Mouse (Mus musculus) heart, postnatal 0 days (tissue): ENCODE results near the gene Ttn. TPM values are rescaled to one million over a fixed set of nuclear protein-coding genes. Genes with fewer than 3 reads are reported as not detected.
A peak's percentile ranks its signal among the peaks of the same experiment; 100 is the strongest.

ENCODE experiments used
- ATAC-seq: fragments of 200-750 bp; cut with Nextera tagmentation; 2 replicates; pipeline ENCODE4 v1.8.0; 2017; ENCODE audit warnings: low read depth, moderate number of reproducible peaks, moderate library complexity; ENCODE audit not compliant: insufficient read depth
- DNase-seq: peaks from one replicate; pipeline ENCODE4 v3.0.0-alpha.2; 2016; ENCODE audit warnings: low spot score
- H3K27ac ChIP-seq: fragments of 300-500 bp; sonication (generic); 2 replicates; pipeline ENCODE4 v1.5.1; 2014; ENCODE audit warnings: low read depth, mild to moderate bottlenecking
- H3K27me3 ChIP-seq: fragments of 300-500 bp; sonication (generic); 2 replicates; pipeline ENCODE4 v1.6.1; 2014; ENCODE audit warnings: low read length, mixed read lengths; ENCODE audit not compliant: control insufficient read depth, insufficient read depth
- H3K36me3 ChIP-seq: fragments of 300-500 bp; sonication (generic); replicated peaks from 2 replicates; pipeline ENCODE4 v1.6.1; 2014; ENCODE audit warnings: low read length, mixed read lengths; ENCODE audit not compliant: control insufficient read depth, insufficient read depth
- H3K4me1 ChIP-seq: fragments of 300-500 bp; sonication (generic); 2 replicates; pipeline ENCODE4 v1.6.1; 2014; ENCODE audit warnings: antibody characterized with exemption; ENCODE audit not compliant: control insufficient read depth, insufficient read depth
- H3K4me2 ChIP-seq: fragments of 300-500 bp; sonication (generic); 2 replicates; pipeline ENCODE4 v1.6.1; 2014; ENCODE audit warnings: low read depth, mild to moderate bottlenecking, low read length, moderate library complexity
- H3K4me3 ChIP-seq: fragments of 300-500 bp; sonication (generic); 2 replicates; pipeline ENCODE4 v1.5.1; 2014; ENCODE audit warnings: low read depth, low read length
- H3K9ac ChIP-seq: fragments of 300-500 bp; sonication (generic); replicated peaks from 2 replicates; pipeline ENCODE4 v1.6.1; 2014; ENCODE audit warnings: low read depth, low read length, mixed read lengths
- H3K9me3 ChIP-seq: fragments of 300-500 bp; sonication (generic); replicated peaks from 2 replicates; pipeline ENCODE4 v1.6.1; 2016; ENCODE audit warnings: low read length; ENCODE audit not compliant: control insufficient read depth
- CTCF ChIP-seq: IDR thresholded peaks from 2 replicates; pipeline ENCODE4 v1.5.1; 2016; ENCODE audit warnings: antibody characterized with exemption, control low read depth, low read depth
- EP300 ChIP-seq: IDR thresholded peaks from 2 replicates; pipeline ENCODE4 v1.6.1; 2016; ENCODE audit warnings: antibody characterized with exemption, low read depth
- WGBS: fragments of 180-500 bp; shearing (Covaris S2); extraction: QIAGEN DNeasy Blood & Tissue Kit; methylation state at CpG from one replicate; pipeline ENCODE4 v1.1.7; 2014; 5-methylcytosine and 5-hydroxymethylcytosine counted together
- polyA plus RNA-seq: library from polyadenylated mRNA; unstranded; fragments of >200 nt; fragmentation: Nextera tagmentation; extraction: Ambion mirVana; gene quantifications from 2 replicates; pipeline ENCODE4 v1.2.1, GENCODE M21; 2015
- total RNA-seq: library from RNA; depleted of rRNA; stranded (reverse); fragments of >200 nt; gene quantifications from 2 replicates; pipeline ENCODE4 v1.2.3, GENCODE M21; 2014; ENCODE audit warnings: low replicate concordance

The Ttn gene
- total and polyA plus RNA-seq, 2 experiments from 2014 or later, result 700 to 959 TPM

GRCm38 (mm10) chr2:76672134-76672745, 310.1 kb downstream of the Ttn start:
- DNase-seq, result no peak
- H3K36me3 ChIP-seq, result no peaks in the 10 kb centered on the region
- H3K27ac ChIP-seq, result peak overlapping the region; percentile 82
- ATAC-seq, result no peak
- TF ChIP-seq EP300 (no peak), CTCF (no peak)
- H3K9ac ChIP-seq, result peak overlapping the region; percentile 60
- no peaks in the 10 kb centered on the region for H3K9me3 ChIP-seq
- WGBS, result 20% methylated on average over 9 of the region's 9 CpGs
- H3K27me3 ChIP-seq, result no peaks in the 10 kb centered on the region
- peaks cover 13% of the 10 kb centered on the region; the same call in 1 of the 2 replicates for H3K4me1 ChIP-seq
- peak overlapping the region; percentile 70 for H3K4me2 ChIP-seq
- peak overlapping the region; percentile 52 for H3K4me3 ChIP-seq

DNA sequence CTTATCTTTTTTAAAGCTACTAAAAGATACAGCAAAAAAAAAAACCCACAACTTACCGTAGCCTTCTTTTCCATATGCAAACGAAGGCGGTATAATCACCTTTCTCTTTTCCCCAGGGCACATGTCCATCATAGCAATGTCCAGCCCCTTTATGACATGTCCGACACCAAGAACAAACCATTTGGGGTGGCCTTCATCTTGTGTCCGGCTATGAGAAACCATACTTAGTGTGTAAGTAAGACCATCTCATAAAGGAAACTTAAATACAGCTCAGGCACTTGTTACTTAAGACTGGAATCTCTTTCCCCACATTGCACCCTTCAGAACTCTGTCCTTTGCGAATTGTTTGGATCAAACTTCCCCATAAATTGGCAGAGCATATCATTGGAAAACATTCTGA, 310.7 kb downstream of the Ttn start:
- no peak overlapping the region for H3K27ac ChIP-seq
- 72% methylated on average over 6 of the region's 6 CpGs for WGBS
- H3K9me3 ChIP-seq, result no peaks in the 10 kb centered on the region
- peak overlapping the region; percentile 60; the same call in 1 of the 2 replicates for H3K9ac ChIP-seq
- H3K27me3 ChIP-seq, result no peaks in the 10 kb centered on the region
- H3K4me3 ChIP-seq, result peak overlapping the region; percentile 52
- TF ChIP-seq EP300 (no peak), CTCF (no peak)
- peak overlapping the region; percentile 70 for H3K4me2 ChIP-seq
- peaks cover 13% of the 10 kb centered on the region; the same call in 1 of the 2 replicates for H3K4me1 ChIP-seq
- DNase-seq, result no peak
- ATAC-seq, result no peak
- H3K36me3 ChIP-seq, result no peaks in the 10 kb centered on the region

DNA sequence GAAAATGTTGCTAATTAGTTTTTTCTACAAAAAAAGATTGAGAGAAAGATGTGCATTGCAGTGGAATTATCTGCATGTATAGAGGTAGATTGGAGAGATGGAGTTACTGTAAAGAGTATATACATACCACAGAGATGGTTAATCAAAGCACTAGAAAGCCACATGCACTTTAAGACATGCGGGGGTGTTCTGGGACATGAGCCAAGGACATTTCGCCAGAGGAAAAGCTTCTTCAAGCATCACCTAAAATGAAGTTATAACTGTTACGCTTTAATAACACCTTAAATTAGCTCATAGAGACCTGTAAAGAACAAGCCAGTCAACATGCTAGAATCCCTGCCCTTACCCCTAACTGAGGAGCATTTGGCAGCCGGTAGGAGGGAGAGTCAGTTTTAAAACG, 315.1 kb downstream of the Ttn start:
- DNase-seq (no peak), ATAC-seq (no peak)
- no peaks in the 10 kb centered on the region for H3K27me3 ChIP-seq
- TF ChIP-seq EP300, result no peak
- TF ChIP-seq CTCF, result no peak
- H3K36me3 ChIP-seq, result peaks cover 8% of the 10 kb centered on the region; the same call in 1 of the 2 replicates
- H3K4me1 ChIP-seq, result no peaks in the 10 kb centered on the region
- WGBS, result 34% methylated on average over 5 of the region's 5 CpGs
- H3K9me3 ChIP-seq, result no peaks in the 10 kb centered on the region
- no peak overlapping the region for H3K4me3 ChIP-seq
- no peak overlapping the region for H3K9ac ChIP-seq
- no peak overlapping the region for H3K4me2 ChIP-seq
- no peak overlapping the region for H3K27ac ChIP-seq

GRCm38 (mm10) chr2:76665531-76665930, 316.8 kb downstream of the Ttn start:
- Histone ChIP-seq H3K27me3 (no peaks in the 10 kb centered on the region), H3K4me1 (no peaks in the 10 kb centered on the region), H3K9ac (no peak overlapping the region), H3K27ac (no peak overlapping the region), H3K4me3 (no peak overlapping the region), H3K9me3 (no peaks in the 10 kb centered on the region), H3K4me2 (no peak overlapping the region), H3K36me3 (peaks cover 8% of the 10 kb centered on the region; the same call in 1 of the 2 replicates)
- DNase-seq, result no peak
- TF ChIP-seq CTCF (no peak), EP300 (no peak)
- ATAC-seq, result no peak
- 89% methylated on average over 7 of the region's 7 CpGs for WGBS

- no peaks in the 10 kb centered on the region for H3K9me3 ChIP-seq
- no peak overlapping the region for H3K4me2 ChIP-seq
- WGBS, result 49% methylated on average over 6 of the region's 8 CpGs
- no peaks in the 10 kb centered on the region for H3K4me1 ChIP-seq
- DNase-seq (no peak), ATAC-seq (no peak)
- no peak overlapping the region for H3K9ac ChIP-seq
- H3K4me3 ChIP-seq, result no peak overlapping the region
- no peak overlapping the region for H3K27ac ChIP-seq
- TF ChIP-seq CTCF (no peak), EP300 (no peak)
- 0 out of 2 replicates have a peak, but pooled peaks cover 3% of the 10 kb centered on the region for H3K36me3 ChIP-seq
- H3K27me3 ChIP-seq, result no peaks in the 10 kb centered on the region
These were observed 322.9 kb downstream of the Ttn start for GRCm38 (mm10) chr2:76659419-76659818.

- no peak for ATAC-seq
- TF ChIP-seq EP300 (no peak), CTCF (no peak)
- 73% methylated on average over 13 of the region's 13 CpGs for WGBS
These were observed 323.8 kb downstream of the Ttn start for GRCm38 (mm10) chr2:76658551-76658950.

More at GRCm38 (mm10) chr2:76658551-76658950, 323.8 kb downstream of the Ttn start:
- Histone ChIP-seq H3K27ac (no peak overlapping the region), H3K27me3 (no peaks in the 10 kb centered on the region), H3K4me3 (no peak overlapping the region), H3K9me3 (no peaks in the 10 kb centered on the region), H3K4me1 (no peaks in the 10 kb centered on the region), H3K36me3 (no peaks in the 10 kb centered on the region), H3K9ac (no peak overlapping the region), H3K4me2 (no peak overlapping the region)
- no peak for DNase-seq
